Mouse (Mus musculus) heart, embryonic 11.5 days (tissue): ENCODE data around the gene Dysf. TPM values are rescaled to one million over a fixed set of nuclear protein-coding genes. Genes with fewer than 3 reads are reported as not detected.

ENCODE experiments used
- ATAC-seq: fragments of 200-750 bp; cut with Nextera tagmentation; replicated peaks from 2 replicates; pipeline ENCODE4 v1.8.0; 2017; ENCODE audit warnings: moderate library complexity; ENCODE audit not compliant: insufficient number of reproducible peaks, low FRiP score, low TSS enrichment
- H3K27ac ChIP-seq: fragments of 300-500 bp; sonication (generic); 2 replicates; pipeline ENCODE4 v1.5.1; 2014; ENCODE audit warnings: mild to moderate bottlenecking, low read depth, low read length
- H3K27me3 ChIP-seq: fragments of 300-500 bp; sonication (generic); 2 replicates; pipeline ENCODE4 v1.6.1; 2014; ENCODE audit warnings: mild to moderate bottlenecking, low read length, mixed read lengths; ENCODE audit not compliant: control insufficient read depth, insufficient read depth
- H3K36me3 ChIP-seq: fragments of 300-500 bp; sonication (generic); 2 replicates; pipeline ENCODE4 v1.6.1; 2014; ENCODE audit warnings: mild to moderate bottlenecking, low read length, moderate library complexity, mixed read lengths; ENCODE audit not compliant: control insufficient read depth, insufficient read depth
- H3K4me1 ChIP-seq: fragments of 300-500 bp; sonication (generic); 2 replicates; pipeline ENCODE4 v1.6.1; 2014; ENCODE audit warnings: low read length; ENCODE audit not compliant: control insufficient read depth, insufficient read depth
- H3K4me2 ChIP-seq: fragments of 300-500 bp; sonication (generic); 2 replicates; pipeline ENCODE4 v1.6.1; 2014; ENCODE audit warnings: mild to moderate bottlenecking, moderate library complexity
- H3K4me3 ChIP-seq: fragments of 300-500 bp; sonication (generic); 2 replicates; pipeline ENCODE4 v1.5.1; 2014; ENCODE audit warnings: low read depth, low read length
- H3K9ac ChIP-seq: fragments of 300-500 bp; sonication (generic); 2 replicates; pipeline ENCODE4 v1.6.1; 2014; ENCODE audit warnings: mild to moderate bottlenecking, low read depth, low read length, moderate library complexity
- H3K9me3 ChIP-seq: fragments of 300-500 bp; sonication (generic); replicated peaks from 2 replicates; pipeline ENCODE4 v1.6.1; 2016; ENCODE audit warnings: low read length; ENCODE audit not compliant: control insufficient read depth
- WGBS: fragments of 180-500 bp; shearing (Covaris S2); extraction: QIAGEN DNeasy Blood & Tissue Kit; methylation state at CpG from one replicate; pipeline ENCODE4 v1.1.7; 2014; ENCODE audit not compliant: insufficient replicate concordance; 5-methylcytosine and 5-hydroxymethylcytosine counted together
- polyA plus RNA-seq: library from polyadenylated mRNA; unstranded; fragments of >200 nt; fragmentation: Nextera tagmentation; extraction: Ambion mirVana; gene quantifications from 2 replicates; pipeline ENCODE4 v1.2.1, GENCODE M21; 2014

The Dysf gene
- polyA plus RNA-seq, 1 experiment from 2014 or later, result 11.6 TPM

- Histone ChIP-seq H3K9ac (no peak overlapping the region), H3K27ac (no peak overlapping the region), H3K4me2 (no peak overlapping the region), H3K9me3 (no peaks in the 10 kb centered on the region), H3K4me3 (no peak overlapping the region), H3K36me3 (no peaks in the 10 kb centered on the region), H3K27me3 (no peaks in the 10 kb centered on the region), H3K4me1 (0 out of 2 replicates have a peak, but pooled peaks cover 3% of the 10 kb centered on the region)
- 81% methylated on average over 13 of the region's 13 CpGs for WGBS
- no peak for ATAC-seq
Measured at GRCm38 (mm10) chr6:84147206-84148004, 139.0 kb downstream of the Dysf start.

GRCm38 (mm10) chr6:84148470-84148869 is 140.1 kb downstream of the Dysf start:
- no peak overlapping the region for H3K4me2 ChIP-seq
- no peak overlapping the region for H3K4me3 ChIP-seq
- no peaks in the 10 kb centered on the region for H3K36me3 ChIP-seq
- H3K4me1 ChIP-seq, result no peaks in the 10 kb centered on the region
- no peaks in the 10 kb centered on the region for H3K27me3 ChIP-seq
- WGBS, result 66% methylated on average over 6 of the region's 6 CpGs
- no peak for ATAC-seq
- no peaks in the 10 kb centered on the region for H3K9me3 ChIP-seq
- no peak overlapping the region for H3K9ac ChIP-seq
- H3K27ac ChIP-seq, result no peak overlapping the region

DNA sequence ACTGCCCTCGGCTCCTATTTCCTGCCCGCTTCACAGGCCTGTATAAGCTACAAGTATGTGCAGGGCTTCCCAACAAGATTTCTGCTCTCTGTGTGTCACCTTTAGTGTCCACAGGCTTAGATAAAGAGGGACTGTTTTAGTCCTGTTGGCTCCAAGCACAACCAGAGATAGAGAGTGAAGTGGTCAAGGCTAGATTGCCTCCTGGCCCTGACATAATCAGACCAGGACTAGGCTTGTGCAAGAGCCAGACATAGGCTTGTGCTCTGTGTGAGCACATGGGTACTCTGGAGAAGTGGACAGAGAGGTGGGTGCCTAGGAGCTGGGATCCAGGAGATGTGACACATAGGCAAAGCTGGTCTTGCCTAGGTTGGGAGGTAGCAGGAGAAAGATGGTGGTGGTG is 146.1 kb downstream of the Dysf start:
- WGBS, result 63% methylated on average over 2 of the region's 2 CpGs
- Histone ChIP-seq H3K4me2 (no peak overlapping the region), H3K4me1 (peaks cover 13% of the 10 kb centered on the region), H3K9me3 (no peaks in the 10 kb centered on the region), H3K9ac (no peak overlapping the region), H3K36me3 (no peaks in the 10 kb centered on the region), H3K27ac (no peak overlapping the region), H3K27me3 (no peaks in the 10 kb centered on the region), H3K4me3 (no peak overlapping the region)
- no peak for ATAC-seq

DNA sequence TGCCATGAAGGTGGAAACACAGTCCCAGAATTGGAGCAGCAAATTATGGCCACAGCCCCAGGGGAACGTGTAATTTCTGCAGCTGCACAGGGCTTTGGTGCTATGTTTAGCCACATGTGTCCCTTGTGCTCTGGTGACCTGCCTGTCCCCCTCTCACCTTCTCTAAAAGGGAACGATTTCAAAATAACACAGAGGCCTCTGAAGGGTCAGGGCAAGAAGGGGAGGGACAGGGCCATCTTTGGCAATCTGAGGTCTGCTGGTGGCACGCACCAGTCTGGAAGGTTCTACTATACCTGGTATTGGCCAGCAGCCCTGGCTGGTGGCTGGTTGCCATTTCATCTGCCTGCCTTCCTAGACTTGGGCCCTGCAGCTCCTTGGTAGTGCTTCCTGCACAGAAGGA is 147.4 kb downstream of the Dysf start:
- ATAC-seq, result no peak
- Histone ChIP-seq H3K9me3 (no peaks in the 10 kb centered on the region), H3K4me2 (no peak overlapping the region), H3K36me3 (no peaks in the 10 kb centered on the region), H3K4me1 (peaks cover 13% of the 10 kb centered on the region), H3K27me3 (no peaks in the 10 kb centered on the region), H3K4me3 (no peak overlapping the region), H3K27ac (peak overlapping the region; percentile 46), H3K9ac (no peak overlapping the region)
- 37% methylated on average over 3 of the region's 3 CpGs for WGBS

- no peaks in the 10 kb centered on the region for H3K9me3 ChIP-seq
- no peak overlapping the region for H3K27ac ChIP-seq
- H3K36me3 ChIP-seq, result no peaks in the 10 kb centered on the region
- no peak overlapping the region for H3K4me3 ChIP-seq
- no peak overlapping the region for H3K4me2 ChIP-seq
- peaks cover 13% of the 10 kb centered on the region for H3K4me1 ChIP-seq
- H3K27me3 ChIP-seq, result no peaks in the 10 kb centered on the region
- no peak overlapping the region for H3K9ac ChIP-seq
- ATAC-seq, result no peak
- WGBS, result 72% methylated on average over 4 of the region's 4 CpGs
Measured at GRCm38 (mm10) chr6:84156481-84157025, 148.2 kb downstream of the Dysf start.

DNA sequence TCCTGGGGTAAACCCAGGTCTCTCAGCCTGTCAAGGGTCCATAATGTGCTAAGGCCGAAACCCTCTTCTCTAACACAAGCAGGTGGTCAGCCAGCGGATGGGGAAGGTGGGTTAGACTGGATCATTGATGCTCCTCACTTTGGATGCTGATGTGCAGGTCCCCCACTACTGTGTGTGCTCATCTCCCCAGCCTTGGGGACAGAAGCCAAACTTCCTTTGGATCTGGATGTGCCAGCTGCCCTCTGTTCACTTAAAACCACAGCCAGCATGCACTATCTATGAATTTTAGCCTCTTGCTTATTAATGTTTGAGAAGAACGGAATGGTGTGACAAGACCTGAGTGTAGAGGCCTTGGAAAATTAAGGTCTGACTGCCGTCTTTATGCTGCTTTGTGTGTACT is 150.7 kb downstream of the Dysf start:
- Histone ChIP-seq H3K4me3 (no peak overlapping the region), H3K27me3 (no peaks in the 10 kb centered on the region), H3K9me3 (no peaks in the 10 kb centered on the region), H3K4me2 (no peak overlapping the region), H3K27ac (no peak overlapping the region), H3K4me1 (peaks cover 13% of the 10 kb centered on the region), H3K36me3 (no peaks in the 10 kb centered on the region), H3K9ac (no peak overlapping the region)
- ATAC-seq, result no peak
- 87% methylated on average over 4 of the region's 4 CpGs for WGBS

GRCm38 (mm10) chr6:84167612-84168011 is 159.2 kb downstream of the Dysf start:
- Histone ChIP-seq H3K36me3 (no peaks in the 10 kb centered on the region), H3K4me3 (no peak overlapping the region), H3K9ac (no peak overlapping the region), H3K9me3 (no peaks in the 10 kb centered on the region), H3K27me3 (no peaks in the 10 kb centered on the region), H3K27ac (no peak overlapping the region), H3K4me1 (no peaks in the 10 kb centered on the region), H3K4me2 (no peak overlapping the region)
- WGBS, result 74% methylated on average over 14 of the region's 14 CpGs
- no peak for ATAC-seq

DNA sequence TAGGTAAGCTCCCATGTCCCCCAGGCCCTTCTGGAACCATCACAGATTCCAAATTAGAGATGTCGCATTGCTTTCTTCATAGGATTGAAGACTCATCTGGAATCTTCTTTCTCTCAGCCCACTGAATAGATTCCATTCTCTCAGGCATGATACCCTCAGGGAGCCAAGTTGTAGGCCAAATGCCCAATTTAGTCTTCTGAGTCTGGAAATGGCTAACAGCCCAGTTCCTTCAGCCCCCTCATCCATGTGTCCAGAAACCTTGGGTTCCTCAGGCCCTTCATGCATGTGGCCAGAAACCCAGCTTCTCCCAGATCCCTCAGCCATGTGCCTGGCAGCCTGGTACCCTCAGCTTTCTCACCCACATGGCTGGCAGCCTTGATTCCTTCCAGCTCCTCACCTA is 160.2 kb downstream of the Dysf start:
- no peak overlapping the region for H3K9ac ChIP-seq
- no peaks in the 10 kb centered on the region for H3K9me3 ChIP-seq
- H3K27ac ChIP-seq, result no peak overlapping the region
- H3K4me2 ChIP-seq, result no peak overlapping the region
- no peaks in the 10 kb centered on the region for H3K27me3 ChIP-seq
- WGBS, result 100% methylated on average over 1 of the region's 1 CpGs
- ATAC-seq, result no peak
- H3K4me1 ChIP-seq, result no peaks in the 10 kb centered on the region
- no peak overlapping the region for H3K4me3 ChIP-seq
- no peaks in the 10 kb centered on the region for H3K36me3 ChIP-seq

GRCm38 (mm10) chr6:84173626-84174025 is 165.2 kb downstream of the Dysf start:
- no peaks in the 10 kb centered on the region for H3K9me3 ChIP-seq
- no peaks in the 10 kb centered on the region for H3K27me3 ChIP-seq
- no peak overlapping the region for H3K4me2 ChIP-seq
- H3K36me3 ChIP-seq, result no peaks in the 10 kb centered on the region
- no peak overlapping the region for H3K27ac ChIP-seq
- no peak for ATAC-seq
- WGBS, result 85% methylated on average over 6 of the region's 6 CpGs
- no peaks in the 10 kb centered on the region for H3K4me1 ChIP-seq
- H3K9ac ChIP-seq, result no peak overlapping the region
- no peak overlapping the region for H3K4me3 ChIP-seq
